Mouse (Mus musculus) embryonic facial prominence, embryonic 14.5 days (tissue): ENCODE results near the gene Pak1. TPM values are rescaled to one million over a fixed set of nuclear protein-coding genes. Genes with fewer than 3 reads are reported as not detected.

Experiments
- ATAC-seq: fragments of 200-750 bp; cut with Nextera tagmentation; 2 replicates; pipeline ENCODE4 v1.8.0; 2017; ENCODE audit warnings: low read depth, moderate number of reproducible peaks, moderate TSS enrichment
- DNase-seq: peaks from one replicate; pipeline ENCODE4 v3.0.0-alpha.2; 2015; ENCODE audit warnings: low spot score
- H3K27ac ChIP-seq: fragments of 300-500 bp; sonication (generic); replicated peaks from 2 replicates; pipeline ENCODE4 v1.5.1; 2014; ENCODE audit warnings: low read depth, mild to moderate bottlenecking, low read length, moderate library complexity
- H3K27me3 ChIP-seq: fragments of 300-500 bp; sonication (generic); replicated peaks from 2 replicates; pipeline ENCODE4 v1.6.1; 2014; ENCODE audit warnings: low read length; ENCODE audit not compliant: control insufficient read depth, insufficient read depth
- H3K36me3 ChIP-seq: fragments of 300-500 bp; sonication (generic); 2 replicates; pipeline ENCODE4 v1.6.1; 2014; ENCODE audit warnings: low read length, mixed read lengths; ENCODE audit not compliant: control insufficient read depth, insufficient read depth
- H3K4me1 ChIP-seq: fragments of 300-500 bp; sonication (generic); 2 replicates; pipeline ENCODE4 v1.6.1; 2014; ENCODE audit warnings: antibody characterized with exemption, low read length; ENCODE audit not compliant: control insufficient read depth, insufficient read depth
- H3K4me2 ChIP-seq: fragments of 300-500 bp; sonication (generic); 2 replicates; pipeline ENCODE4 v1.6.1; 2014; ENCODE audit warnings: low read depth, mild to moderate bottlenecking, low read length, moderate library complexity, mixed read lengths
- H3K4me3 ChIP-seq: fragments of 300-500 bp; sonication (generic); 2 replicates; pipeline ENCODE4 v1.5.1; 2014; ENCODE audit warnings: low read depth, mild to moderate bottlenecking, low read length
- H3K9ac ChIP-seq: fragments of 300-500 bp; sonication (generic); 2 replicates; pipeline ENCODE4 v1.6.1; 2014; ENCODE audit warnings: low read depth, mild to moderate bottlenecking, low read length, moderate library complexity, mixed read lengths
- H3K9me3 ChIP-seq: fragments of 300-500 bp; sonication (generic); 2 replicates; pipeline ENCODE4 v1.6.1; 2016; ENCODE audit warnings: low read length; ENCODE audit not compliant: control insufficient read depth
- WGBS: fragments of 180-500 bp; shearing (Covaris S2); extraction: QIAGEN DNeasy Blood & Tissue Kit; methylation state at CpG from one replicate; pipeline ENCODE4 v1.1.7; 2014; 5-methylcytosine and 5-hydroxymethylcytosine counted together
- polyA plus RNA-seq: library from polyadenylated mRNA; unstranded; fragments of >200 nt; fragmentation: Nextera tagmentation; extraction: Ambion mirVana; gene quantifications from 2 replicates; pipeline ENCODE4 v1.2.1, GENCODE M21; 2014

Pak1 gene
- polyA plus RNA-seq, 1 experiment from 2014 or later = 29.8 TPM

DNA sequence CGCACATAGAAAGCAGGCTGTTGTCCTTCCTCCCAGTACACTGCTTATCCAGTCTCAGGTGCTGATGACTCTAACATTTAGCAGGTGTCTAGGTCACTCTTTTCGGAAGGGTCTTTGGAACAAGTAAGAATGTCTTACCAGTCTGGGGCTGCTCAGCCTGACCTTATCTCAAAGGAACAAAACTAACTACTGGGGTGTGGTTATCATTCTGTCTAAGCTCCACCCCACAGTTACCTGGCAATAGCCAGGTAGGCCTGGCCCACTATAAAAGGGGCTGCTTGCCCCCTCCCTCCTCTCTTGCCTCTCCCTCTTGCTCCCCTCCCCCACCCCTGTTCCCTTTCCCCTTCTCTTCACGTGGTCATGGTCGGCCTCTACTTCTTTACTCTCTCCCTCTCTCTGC lies 19.3 kb upstream of the Pak1 start:
- no peaks in the 10 kb centered on the region for H3K36me3 ChIP-seq
- no peak overlapping the region for H3K4me2 ChIP-seq
- H3K9me3 ChIP-seq = no peaks in the 10 kb centered on the region
- WGBS = 69% methylated on average over 4 of the region's 4 CpGs
- no peaks in the 10 kb centered on the region for H3K27me3 ChIP-seq
- H3K27ac ChIP-seq = no peak overlapping the region
- DNase-seq (no peak), ATAC-seq (no peak)
- no peak overlapping the region for H3K4me3 ChIP-seq
- H3K9ac ChIP-seq = no peak overlapping the region
- H3K4me1 ChIP-seq = no peaks in the 10 kb centered on the region

DNA sequence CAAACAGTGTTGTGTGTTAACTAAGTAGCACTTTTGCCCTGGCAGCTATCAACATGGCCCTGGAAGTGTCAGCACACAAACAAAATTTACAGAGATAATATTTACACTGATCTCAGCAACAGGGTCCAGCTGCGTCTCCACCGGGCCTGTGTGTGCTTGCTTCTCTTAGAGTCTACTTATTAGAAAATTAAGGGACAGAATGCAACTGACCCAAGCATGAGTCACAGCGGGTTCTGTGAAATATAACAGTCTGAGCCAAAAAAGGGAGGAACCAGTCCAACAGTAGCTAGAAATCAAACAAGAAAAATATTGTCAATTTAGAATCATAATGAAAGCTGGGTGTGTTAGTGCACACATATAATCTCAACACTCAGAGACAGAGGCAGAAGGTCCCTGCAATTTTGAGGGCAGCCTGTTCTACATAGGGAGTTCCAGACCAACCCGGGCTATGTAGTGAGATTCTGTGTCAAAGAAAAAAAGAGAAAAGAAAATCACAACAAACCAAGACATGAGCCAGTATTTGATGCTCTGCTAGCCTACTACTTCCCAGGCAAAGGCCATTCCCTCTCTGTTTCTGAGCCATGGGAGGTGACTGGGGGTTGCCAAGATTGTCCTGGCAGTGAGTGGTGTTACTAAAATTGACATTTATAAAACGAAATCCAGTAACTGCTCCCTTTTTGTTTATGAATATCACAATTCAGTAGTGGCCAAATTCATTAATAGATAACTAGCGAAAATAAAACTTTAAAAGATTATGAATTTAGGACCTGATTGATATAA lies 17.3 kb upstream of the Pak1 start:
- H3K27ac ChIP-seq = no peak overlapping the region
- H3K4me2 ChIP-seq = no peak overlapping the region
- ATAC-seq (no peak), DNase-seq (no peak)
- H3K27me3 ChIP-seq = no peaks in the 10 kb centered on the region
- WGBS = 86% methylated on average over 6 of the region's 6 CpGs
- no peaks in the 10 kb centered on the region for H3K9me3 ChIP-seq
- H3K36me3 ChIP-seq = no peaks in the 10 kb centered on the region
- no peak overlapping the region for H3K4me3 ChIP-seq
- H3K4me1 ChIP-seq = no peaks in the 10 kb centered on the region
- no peak overlapping the region for H3K9ac ChIP-seq

DNA sequence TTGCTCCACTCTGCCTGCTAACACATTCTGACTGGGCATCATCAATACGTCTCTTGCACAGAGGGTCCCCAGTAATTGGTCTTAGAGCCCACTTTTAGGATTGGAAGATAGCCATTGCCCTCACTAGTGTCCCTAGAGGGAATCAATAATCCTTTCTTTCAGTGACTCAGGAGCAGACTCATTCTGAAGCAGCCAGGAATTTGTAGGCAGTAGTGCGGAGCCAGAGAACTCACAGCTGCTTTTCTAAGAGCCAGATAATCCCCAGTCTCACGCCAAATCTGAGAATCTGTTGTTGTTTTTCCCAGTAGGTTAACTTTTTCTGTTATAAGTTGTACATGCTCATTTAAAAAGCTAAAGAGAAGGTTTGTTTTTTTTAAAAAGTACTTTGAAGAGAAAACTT lies 13.0 kb upstream of the Pak1 start:
- 23% methylated on average over 3 of the region's 3 CpGs for WGBS
- no peak overlapping the region for H3K4me3 ChIP-seq
- DNase-seq = no peak
- ATAC-seq = no peak
- H3K27ac ChIP-seq = no peak overlapping the region
- no peaks in the 10 kb centered on the region for H3K9me3 ChIP-seq
- H3K9ac ChIP-seq = no peak overlapping the region
- no peaks in the 10 kb centered on the region for H3K4me1 ChIP-seq
- H3K27me3 ChIP-seq = no peaks in the 10 kb centered on the region
- H3K4me2 ChIP-seq = no peak overlapping the region
- H3K36me3 ChIP-seq = no peaks in the 10 kb centered on the region

DNA sequence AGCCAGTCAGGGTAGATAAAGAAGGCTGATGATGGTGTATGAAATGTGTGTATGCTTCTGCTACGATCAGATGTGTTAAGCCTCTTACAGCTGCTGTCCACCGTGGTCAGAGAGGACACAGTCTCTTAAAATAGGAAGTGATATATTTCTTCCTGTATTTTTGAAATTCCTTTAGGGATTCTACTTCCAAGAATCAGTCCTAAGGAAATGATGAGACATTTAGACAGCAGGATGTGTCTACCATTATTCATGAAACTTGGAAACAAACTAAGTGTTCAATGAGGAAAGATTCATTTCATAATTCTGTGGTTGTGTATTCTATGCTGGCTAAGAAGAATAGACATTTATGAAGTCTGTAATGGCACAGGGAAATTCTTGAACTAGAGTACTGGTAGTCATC lies 12.4 kb upstream of the Pak1 start:
- Histone ChIP-seq H3K4me2 (no peak overlapping the region), H3K27ac (no peak overlapping the region), H3K9ac (no peak overlapping the region), H3K27me3 (no peaks in the 10 kb centered on the region), H3K4me3 (no peak overlapping the region), H3K9me3 (no peaks in the 10 kb centered on the region), H3K4me1 (no peaks in the 10 kb centered on the region), H3K36me3 (no peaks in the 10 kb centered on the region)
- no peak for DNase-seq
- ATAC-seq = no peak
- WGBS = 69% methylated on average over 2 of the region's 2 CpGs

DNA sequence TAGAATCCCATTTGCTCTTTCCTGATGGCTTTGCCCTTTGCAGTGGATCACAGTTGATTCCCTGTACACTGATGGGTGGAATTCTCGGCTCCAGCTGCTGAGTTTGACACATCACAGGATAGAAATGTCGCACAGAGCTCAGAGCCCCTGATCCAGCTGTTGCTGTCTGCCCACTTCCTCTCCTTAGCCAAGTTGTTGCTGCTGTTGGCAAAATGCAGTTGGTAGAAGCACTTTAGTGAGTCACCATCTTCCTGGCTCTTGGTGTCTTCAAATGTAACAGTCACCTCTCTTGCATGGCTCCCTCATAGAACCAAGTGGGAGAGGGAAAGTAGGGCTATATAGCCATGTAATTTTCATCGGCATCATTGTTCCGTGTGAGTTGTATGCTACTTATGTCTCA lies 11.2 kb upstream of the Pak1 start:
- Histone ChIP-seq H3K4me2 (no peak overlapping the region), H3K4me3 (no peak overlapping the region), H3K27ac (no peak overlapping the region), H3K4me1 (no peaks in the 10 kb centered on the region), H3K27me3 (no peaks in the 10 kb centered on the region), H3K36me3 (no peaks in the 10 kb centered on the region), H3K9ac (no peak overlapping the region), H3K9me3 (no peaks in the 10 kb centered on the region)
- no peak for ATAC-seq
- WGBS = 91% methylated on average over 4 of the region's 4 CpGs
- no peak for DNase-seq

DNA sequence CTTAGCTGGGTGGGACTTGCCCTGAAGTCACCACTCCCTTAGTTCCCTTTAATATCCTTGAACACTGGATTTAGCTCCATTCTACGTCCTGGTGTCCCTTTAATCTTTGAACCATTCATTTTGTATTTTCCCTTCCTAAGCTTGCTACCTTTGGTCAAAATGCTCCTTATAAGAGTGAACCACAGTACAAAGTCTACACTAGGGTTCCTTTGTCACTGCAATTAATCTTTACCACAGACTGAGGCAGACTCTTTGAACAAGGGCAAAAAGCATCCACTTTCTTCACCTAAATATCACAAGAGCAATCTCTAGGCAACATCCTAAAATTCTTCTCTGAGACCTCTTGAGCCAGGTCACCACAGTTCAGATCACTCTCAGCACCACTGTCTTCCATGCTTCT lies 8.1 kb upstream of the Pak1 start:
- 86% methylated on average over 1 of the region's 1 CpGs for WGBS
- Histone ChIP-seq H3K9ac (no peak overlapping the region), H3K27me3 (0 out of 2 replicates have a peak, but pooled peaks cover 3% of the 10 kb centered on the region), H3K27ac (no peak overlapping the region), H3K4me3 (no peak overlapping the region), H3K4me2 (no peak overlapping the region), H3K9me3 (no peaks in the 10 kb centered on the region), H3K4me1 (no peaks in the 10 kb centered on the region), H3K36me3 (no peaks in the 10 kb centered on the region)
- ATAC-seq (no peak), DNase-seq (no peak)

DNA sequence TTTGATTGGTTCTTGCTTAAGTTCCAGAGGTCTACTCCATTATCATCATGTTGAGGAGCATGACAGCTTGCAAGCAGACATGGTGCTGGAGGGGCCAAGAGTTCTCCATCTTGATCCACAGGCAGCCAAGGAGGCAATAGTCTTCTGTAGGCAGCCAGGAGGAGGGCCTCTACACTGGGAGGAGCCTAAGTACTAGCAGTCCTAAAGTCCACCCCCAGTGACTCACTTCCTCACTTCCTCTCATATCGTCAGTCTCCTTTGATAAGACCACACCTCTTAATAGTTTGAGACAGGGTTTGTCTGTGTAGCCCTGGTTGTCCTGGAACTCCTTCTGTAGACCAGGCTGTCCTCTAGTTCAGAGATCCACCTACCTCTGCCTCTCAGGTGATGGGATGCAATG lies 7.5 kb upstream of the Pak1 start:
- Histone ChIP-seq H3K9me3 (no peaks in the 10 kb centered on the region), H3K36me3 (no peaks in the 10 kb centered on the region), H3K27me3 (0 out of 2 replicates have a peak, but pooled peaks cover 3% of the 10 kb centered on the region), H3K27ac (no peak overlapping the region), H3K4me2 (no peak overlapping the region), H3K4me1 (no peaks in the 10 kb centered on the region), H3K9ac (no peak overlapping the region), H3K4me3 (no peak overlapping the region)
- DNase-seq (no peak), ATAC-seq (no peak)
- 78% methylated on average over 1 of the region's 1 CpGs for WGBS

DNA sequence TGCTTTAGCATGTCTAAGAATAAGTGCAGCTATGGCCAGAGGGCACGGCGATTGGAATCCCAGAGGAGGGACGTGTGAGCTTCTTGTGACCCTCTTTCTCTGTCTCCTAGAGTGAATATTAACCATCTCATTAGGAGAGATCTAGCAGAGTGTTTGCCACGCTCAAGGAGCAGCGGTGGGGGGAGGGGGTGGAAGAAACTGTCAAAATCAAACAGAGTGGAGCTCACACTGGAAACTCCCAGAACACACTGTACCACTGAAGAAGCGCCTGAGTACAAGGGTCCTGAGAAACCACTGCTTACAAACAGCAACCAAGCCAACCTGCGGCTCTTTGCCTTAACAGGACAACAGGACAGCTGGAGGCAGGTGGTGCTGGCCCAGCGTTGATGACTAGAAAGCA lies 6.8 kb upstream of the Pak1 start:
- H3K4me1 ChIP-seq = no peaks in the 10 kb centered on the region
- no peaks in the 10 kb centered on the region for H3K36me3 ChIP-seq
- 70% methylated on average over 8 of the region's 8 CpGs for WGBS
- H3K4me3 ChIP-seq = no peak overlapping the region
- H3K27ac ChIP-seq = no peak overlapping the region
- DNase-seq (no peak), ATAC-seq (no peak)
- H3K4me2 ChIP-seq = no peak overlapping the region
- H3K27me3 ChIP-seq = peaks cover 3% of the 10 kb centered on the region; the same call in 1 of the 2 replicates
- H3K9ac ChIP-seq = no peak overlapping the region
- no peaks in the 10 kb centered on the region for H3K9me3 ChIP-seq

DNA sequence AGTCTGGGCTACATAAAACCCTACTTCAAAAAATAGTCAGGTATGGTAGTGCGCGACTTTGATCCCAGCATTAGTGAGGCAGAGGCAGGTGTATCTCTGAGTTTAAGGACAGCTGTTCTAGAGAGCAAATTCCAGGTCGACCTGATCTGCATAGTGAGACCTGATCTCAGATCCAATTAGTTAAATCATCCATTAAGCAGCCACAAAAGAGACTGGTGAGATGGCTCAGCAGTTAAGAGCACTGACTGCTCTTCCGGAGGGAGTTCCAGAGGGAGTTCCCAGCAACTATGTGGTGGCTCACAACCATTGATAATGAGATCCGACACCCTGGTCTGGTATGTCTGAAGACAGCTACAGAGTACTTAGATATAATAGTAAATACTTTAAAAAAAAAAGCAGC lies 4.8 kb upstream of the Pak1 start:
- no peak overlapping the region for H3K9ac ChIP-seq
- ATAC-seq (no peak), DNase-seq (no peak)
- peaks cover 3% of the 10 kb centered on the region; the same call in 1 of the 2 replicates for H3K27me3 ChIP-seq
- no peak overlapping the region for H3K27ac ChIP-seq
- no peaks in the 10 kb centered on the region for H3K9me3 ChIP-seq
- no peaks in the 10 kb centered on the region for H3K36me3 ChIP-seq
- no peak overlapping the region for H3K4me3 ChIP-seq
- no peaks in the 10 kb centered on the region for H3K4me1 ChIP-seq
- H3K4me2 ChIP-seq = no peak overlapping the region
- WGBS = 57% methylated on average over 5 of the region's 5 CpGs
